Mouse (Mus musculus): ENCODE measurements around the gene Lin9.
"Not testable (repeated sequence)": the region's sequence is repeated elsewhere in the genome, so short reads cannot be mapped to it uniquely, and the experiment has no call there.

Lin9 gene

DNA sequence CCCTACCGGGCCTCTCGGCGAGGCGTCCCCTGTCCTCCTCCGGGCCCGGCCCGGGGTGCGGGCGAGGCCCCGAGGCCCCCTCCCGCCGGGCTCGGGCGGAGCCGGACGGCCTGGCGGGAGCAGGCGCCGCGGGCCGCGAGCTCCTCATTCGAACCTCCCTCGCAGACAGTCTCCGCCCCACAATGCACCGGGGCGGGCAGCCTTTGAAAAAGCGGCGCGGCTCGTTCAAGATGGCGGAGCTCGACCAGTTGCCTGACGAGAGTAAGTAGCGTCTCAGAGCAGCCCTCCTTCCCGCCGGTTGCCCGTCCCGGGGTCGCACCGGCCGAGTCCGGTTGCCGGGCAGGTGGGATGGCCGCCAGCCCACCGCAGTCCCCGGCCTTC, at the start of gene Lin9:
Gene Lin9, plus strand, starts transcription at position 14 of the 381 bp plus-strand sequence.
- peak; percentile 91 for DNase-seq

- no peak for DNase-seq
Measured at GRCm38 (mm10) chr1:180600578-180600977, 40.4 kb upstream of the Lin9 start.

DNA sequence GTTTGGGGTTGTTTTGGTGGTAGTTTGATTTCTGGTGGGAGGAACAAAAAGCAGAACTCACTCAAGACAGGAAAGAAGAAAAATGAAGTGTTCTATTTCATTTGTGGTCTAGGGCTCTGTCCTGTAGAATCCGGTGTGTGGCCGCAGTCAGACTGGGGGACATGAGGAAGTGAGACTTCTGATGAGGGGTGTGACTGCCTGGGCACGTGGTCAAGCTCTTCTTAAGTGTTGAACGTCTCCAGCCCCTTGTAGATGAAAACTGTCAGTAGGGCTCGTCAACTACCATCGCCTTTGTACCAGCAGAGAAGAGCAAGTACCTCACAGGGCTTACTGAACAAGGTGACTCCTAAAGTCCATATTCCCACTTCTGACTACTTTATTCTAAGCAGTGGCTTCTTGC, 39.1 kb upstream of the Lin9 start:
- DNase-seq: no peak

DNA sequence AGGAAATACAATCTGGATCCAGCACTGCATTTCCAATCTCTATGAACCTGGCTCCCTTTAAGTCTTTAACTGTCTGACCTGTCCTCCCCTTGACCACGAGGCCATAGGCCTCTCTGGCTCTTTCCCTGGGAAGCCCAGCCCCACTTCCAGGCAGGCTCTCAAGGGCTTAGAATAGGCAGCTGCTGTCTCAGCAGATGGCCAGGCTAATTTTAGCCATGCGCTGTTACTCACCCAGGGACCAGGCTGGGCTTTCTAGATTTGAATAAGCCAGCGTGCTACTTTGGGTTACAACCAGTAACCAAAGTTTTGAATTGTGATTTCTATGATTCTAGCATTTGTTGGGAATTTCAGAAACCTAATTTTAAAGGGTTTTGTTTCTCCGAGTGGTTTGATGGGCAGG, 36.4 kb upstream of the Lin9 start:
- peak; percentile 48 for DNase-seq

DNA sequence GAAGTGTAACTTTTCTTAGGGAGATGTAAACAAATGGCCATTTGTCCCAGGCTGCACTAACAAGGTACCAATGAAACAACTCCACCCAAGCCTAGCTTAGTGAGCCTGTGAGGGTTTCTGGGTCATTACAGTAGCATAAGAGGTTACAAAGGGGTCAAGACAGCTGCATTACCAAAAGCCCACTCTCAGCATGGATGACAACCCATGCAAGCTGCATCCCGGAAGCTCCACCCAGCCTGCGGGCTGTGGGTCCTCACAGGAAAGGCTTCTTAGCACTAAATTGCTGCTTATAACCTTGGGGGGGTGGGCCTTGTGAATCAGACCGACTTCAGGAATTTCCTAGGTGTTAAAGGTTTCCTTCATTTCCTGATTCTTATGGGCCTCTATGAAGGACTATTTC, 34.8 kb upstream of the Lin9 start:
- DNase-seq: no peak

DNA sequence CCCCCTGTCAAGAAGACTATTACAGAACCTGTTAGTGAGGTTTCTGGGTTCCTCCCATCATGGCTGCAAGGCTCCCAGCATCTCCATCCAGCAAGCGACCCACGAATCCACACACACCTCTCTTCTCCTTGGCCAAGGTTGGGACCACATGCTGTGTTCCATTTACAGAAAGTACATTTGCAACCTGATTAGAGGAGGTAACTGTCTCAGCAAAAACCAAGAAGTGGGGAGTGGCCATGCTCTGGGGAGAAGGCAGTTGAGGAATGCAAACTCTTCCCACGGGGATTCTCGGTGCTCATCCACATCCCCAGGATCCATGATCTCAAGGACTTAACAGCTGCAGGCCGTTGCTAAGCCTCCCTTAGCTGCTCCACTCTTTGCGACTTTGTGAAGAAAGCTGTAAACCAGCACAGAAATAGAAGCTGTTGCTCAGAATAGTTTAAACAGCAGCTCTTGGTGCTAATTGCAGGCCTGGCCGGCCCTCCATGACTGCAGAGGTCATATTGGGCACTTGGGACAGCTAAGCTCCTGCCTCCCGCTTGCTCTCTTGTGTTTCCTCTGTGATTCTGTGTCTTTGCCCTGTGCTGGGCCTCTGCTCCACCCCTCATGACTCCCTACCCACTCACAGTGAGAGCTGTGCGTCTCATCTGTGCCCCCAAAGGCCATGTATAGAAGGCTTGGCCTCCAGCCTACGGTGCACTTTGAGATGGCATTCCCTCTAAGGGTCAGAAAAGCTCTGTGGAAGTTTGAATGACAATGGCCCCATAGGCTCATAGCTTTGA, 34.0 kb upstream of the Lin9 start:
- no peak for DNase-seq

DNA sequence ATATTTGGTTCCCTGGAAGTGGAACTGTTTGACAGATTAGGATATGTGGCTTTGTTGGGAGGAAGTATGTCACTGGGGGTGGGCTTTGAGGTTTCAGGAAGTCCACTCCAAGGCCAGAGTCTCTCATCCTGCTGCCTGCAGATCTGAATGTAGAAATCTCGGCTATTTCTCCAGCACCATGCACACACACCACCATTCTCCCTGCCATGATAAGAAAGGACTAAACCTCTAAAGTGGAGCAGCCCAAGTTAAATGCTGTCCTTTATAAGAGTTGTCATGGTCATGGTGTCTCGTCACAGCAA, 33.4 kb upstream of the Lin9 start:
- no peak for DNase-seq

GRCm38 (mm10) chr1:180611842-180612241, 29.1 kb upstream of the Lin9 start:
- DNase-seq: not testable (repeated sequence)

DNA sequence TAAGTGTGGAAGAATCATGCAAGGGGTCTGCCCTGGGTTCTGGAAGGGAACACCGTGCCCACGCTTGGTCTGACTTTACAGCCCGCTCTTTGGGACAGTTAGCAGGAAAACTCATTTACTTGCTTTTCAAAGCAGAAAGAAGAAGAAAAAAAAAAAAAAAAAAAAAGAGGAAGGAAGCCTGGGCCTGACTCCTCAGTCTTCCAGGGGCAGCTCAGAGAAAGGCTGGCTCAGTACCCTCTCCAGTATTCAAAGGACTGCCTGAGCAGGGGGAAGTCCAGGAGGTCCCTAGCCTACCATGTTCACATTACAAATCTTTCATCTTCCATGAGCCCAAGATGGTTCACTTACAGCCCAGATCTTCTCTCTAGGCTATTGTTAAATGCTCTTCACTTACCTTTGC, 24.2 kb upstream of the Lin9 start:
- DNase-seq: no peak

- no peak for DNase-seq
Measured at GRCm38 (mm10) chr1:180622389-180622788, 18.6 kb upstream of the Lin9 start.

DNA sequence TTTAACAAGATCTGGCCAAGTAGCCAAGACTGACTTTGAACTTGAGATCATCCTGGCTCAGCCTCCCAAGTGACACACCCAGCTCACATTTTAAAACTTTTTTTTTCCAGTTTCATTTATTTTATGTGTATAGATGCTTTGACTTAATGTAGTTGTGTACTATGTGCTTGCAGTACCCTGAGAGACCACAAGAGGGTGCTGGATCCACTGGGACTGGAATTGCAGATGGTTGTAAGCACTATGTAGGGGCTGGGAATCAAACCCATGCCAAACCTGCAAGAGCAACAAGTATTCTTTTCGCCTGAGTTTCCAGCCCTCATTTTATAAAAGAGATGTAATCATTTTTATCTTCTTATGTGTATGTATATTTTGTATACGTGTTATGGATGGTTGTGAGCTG, 17.0 kb upstream of the Lin9 start:
- no peak for DNase-seq

DNA sequence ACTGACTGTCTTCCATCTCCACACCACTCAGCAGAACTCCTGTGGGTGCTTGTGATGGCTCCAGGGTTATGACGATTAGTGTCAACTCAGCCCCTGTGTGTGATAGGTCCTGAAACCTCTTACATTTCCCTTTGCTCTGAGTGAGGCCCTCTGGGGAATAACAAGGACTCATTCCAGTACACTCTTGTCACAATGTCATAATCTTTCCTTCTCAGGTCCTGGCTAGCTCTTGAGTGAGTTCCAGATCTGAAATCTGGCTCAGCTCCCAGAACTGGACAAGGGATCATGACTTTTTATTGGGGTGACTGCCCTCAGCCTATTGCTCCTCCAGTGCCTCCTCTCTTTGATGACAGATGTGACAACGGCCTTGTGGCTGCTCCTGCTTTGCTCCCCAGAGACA, 14.8 kb upstream of the Lin9 start:
- no peak for DNase-seq

GRCm38 (mm10) chr1:180637796-180638195, 3.2 kb upstream of the Lin9 start:
- DNase-seq: not testable (repeated sequence)

DNA sequence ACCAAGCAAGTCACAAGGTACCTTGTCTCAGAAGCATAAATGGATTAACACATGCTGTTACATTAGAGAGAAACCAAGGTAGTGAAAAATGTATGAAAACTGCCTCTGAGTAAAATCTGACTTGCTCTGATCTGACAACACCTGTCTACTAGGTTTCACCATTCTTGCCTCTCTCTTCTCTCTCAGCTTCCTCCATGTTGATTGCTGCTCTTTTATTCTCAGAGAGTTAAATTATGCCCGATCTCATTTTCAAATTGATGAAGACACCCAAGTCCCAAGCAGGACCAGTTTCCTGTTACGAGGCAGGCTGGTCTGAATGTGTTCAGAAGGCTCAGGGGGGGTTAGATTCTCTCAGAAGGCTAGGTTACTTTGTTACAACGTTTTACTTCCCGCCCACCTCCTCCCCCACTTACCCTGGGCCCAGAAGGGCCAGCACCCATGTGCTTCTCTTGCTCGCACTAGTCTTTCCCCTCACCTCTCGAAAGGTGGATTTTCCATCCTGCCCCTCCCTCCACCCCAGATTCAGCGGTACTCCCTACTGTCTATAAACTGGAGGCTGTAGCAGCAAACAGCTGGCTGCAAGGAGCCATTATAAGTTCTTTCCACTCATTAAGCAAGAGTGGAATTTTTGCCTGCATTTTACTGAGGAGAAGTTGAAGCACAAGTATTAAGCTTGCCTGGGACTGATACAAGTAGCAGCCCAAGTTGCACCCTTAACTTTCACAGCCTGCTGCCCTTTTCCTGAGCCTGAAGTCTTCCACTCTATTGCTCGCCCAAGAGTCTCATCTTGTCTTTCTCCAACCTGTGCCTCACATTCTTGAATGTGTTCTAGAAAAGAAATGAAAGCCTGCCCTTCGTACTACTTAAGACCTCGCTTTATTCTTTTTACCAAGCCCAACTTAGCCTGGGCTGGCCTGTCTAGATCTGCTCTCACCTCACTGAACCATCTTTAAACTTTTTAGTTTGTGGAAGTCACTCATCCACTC, 1.2 kb upstream of the Lin9 start:
- DNase-seq: no peak

- DNase-seq: no peak
Measured at GRCm38 (mm10) chr1:180640605-180641125, 285 bp upstream of the Lin9 start.

DNA sequence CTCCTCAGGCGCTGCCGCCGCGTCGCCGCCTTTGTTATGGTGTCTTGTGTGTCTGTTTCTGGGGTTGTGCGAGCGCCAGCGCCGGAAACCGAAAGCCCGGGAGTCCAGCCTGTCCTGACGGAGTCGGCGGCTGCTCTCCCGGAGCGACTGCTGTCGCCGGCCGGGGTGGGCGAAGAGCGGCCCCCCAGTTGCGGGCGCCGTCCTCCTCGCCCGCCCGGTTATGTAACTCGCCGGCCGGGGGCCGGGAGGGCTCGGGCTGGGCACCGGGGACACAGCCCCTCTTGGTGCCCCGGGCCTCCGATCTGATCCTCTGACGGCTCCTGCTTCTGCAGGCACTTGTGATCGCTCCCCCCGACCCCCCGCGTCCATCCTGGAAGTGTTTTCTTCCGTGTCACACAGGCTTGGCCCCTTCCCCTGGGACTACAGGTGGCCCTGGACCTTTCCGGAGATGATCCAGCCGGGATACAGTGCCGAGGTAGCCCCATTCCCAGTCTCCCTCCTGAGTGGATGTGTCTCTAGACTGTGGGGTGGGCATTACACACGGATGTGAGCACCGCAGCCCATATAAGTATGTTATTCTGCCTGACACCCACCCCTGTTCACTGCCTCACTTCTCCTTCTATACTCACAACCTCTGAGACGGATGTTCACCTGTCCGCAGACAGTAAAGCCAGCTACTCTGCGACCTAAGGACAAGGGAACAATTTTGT, 723 bp downstream of the Lin9 start:
- DNase-seq: no peak

DNA sequence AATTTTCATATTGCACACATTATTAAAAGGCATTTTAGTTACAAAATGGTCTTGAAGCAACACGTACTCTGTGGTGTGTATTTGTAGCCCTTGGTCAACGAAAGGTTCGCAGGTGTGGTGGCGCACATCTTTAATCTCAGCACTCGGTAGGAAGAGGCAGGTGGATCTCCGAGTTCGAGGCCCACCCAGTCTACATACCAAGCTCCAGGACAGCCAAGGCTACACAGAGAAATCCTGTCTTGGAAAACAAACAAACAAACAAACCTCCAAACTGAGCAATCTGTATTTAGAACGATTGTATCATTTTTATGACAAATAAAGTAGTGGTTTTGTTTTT, 1.2 kb downstream of the Lin9 start:
- no peak for DNase-seq

DNA sequence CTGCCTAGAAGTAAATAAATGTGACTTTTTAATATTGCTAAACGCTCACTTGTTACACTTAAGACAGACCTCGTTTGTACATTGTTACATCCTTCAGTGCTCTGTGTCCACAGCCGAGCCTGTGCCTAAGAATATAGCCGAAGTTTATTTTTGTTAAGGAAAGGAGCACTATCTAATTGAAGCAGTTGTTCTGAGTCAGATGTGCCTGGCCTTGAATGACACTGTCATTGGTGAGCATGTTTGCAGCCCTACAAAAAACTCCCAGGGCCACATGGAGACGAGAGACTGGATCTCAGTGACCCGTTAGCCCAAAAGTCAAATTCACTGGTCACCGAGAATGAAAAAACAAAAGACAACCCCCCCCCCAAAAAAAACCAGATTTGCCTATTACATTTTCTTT, 50.3 kb downstream of the Lin9 start:
- no peak for DNase-seq

GRCm38 (mm10) chr1:180696626-180697352, 55.8 kb downstream of the Lin9 start, which contains the start of gene Mixl1:
Mixl1 (minus strand) TSS chr1:180697034.
- DNase-seq: peak; percentile 6

GRCm38 (mm10) chr1:180698063-180698462, 57.1 kb downstream of the Lin9 start:
- no peak for DNase-seq

- no peak for DNase-seq
Measured at GRCm38 (mm10) chr1:180703400-180703799, 62.5 kb downstream of the Lin9 start.

- no peak for DNase-seq
Measured at GRCm38 (mm10) chr1:180707368-180707767, 66.4 kb downstream of the Lin9 start.

DNA sequence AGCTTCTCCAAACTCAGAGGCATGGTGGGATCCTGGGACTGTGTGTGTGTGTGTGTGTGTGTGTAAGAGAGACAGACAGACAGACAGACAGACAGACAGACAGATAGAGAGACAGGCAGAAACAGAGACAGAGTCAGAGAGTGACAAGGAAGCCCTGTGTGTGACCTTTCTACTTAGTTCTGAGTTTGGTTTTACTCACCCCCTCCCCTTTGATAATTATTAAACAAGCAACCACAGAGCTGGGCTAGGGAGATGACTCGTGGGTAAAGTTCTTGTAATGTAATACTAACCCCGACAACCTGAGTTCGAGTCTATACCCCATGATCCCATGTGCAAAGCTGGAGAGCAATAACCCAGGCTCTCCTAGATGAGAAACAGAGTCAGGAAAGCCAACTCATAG, 66.9 kb downstream of the Lin9 start:
- no peak for DNase-seq
